Mouse (Mus musculus) myocyte (in vitro differentiated cells): ENCODE measurements around the gene Prkab1.

Source experiments
- CEBPB ChIP-seq: IDR thresholded peaks from 2 replicates; pipeline ENCODE4 v1.6.1; 2011; ENCODE audit warnings: mild to moderate bottlenecking, moderate library complexity; ENCODE audit not compliant: poor library complexity, insufficient read depth, severe bottlenecking
- MYOD1 ChIP-seq, 3 experiments: IDR thresholded peaks; one replicate each; pipeline ENCODE4 v1.6.1; 2011; ENCODE audit warnings: control low read depth in 2 of 3, low read depth in 2 of 3, mild to moderate bottlenecking in 2 of 3, moderate library complexity in 1 of 3; ENCODE audit not compliant: insufficient read length in 2 of 3, control insufficient read depth in 1 of 3
- POLR2A ChIP-seq: IDR thresholded peaks from one replicate; pipeline ENCODE4 v1.6.1; 2011; ENCODE audit warnings: low read depth, mild to moderate bottlenecking, control low read depth, moderate library complexity; ENCODE audit not compliant: insufficient read length
- POLR2AphosphoS2 ChIP-seq: IDR thresholded peaks from one replicate; pipeline ENCODE4 v1.6.1; 2011; ENCODE audit warnings: low read depth, control low read depth; ENCODE audit not compliant: insufficient read length
- REST ChIP-seq: IDR thresholded peaks from one replicate; pipeline ENCODE4 v1.6.1; 2011; ENCODE audit warnings: mild to moderate bottlenecking, control low read depth, moderate library complexity; ENCODE audit not compliant: insufficient read depth, insufficient read length
- SRF ChIP-seq: IDR thresholded peaks from one replicate; pipeline ENCODE4 v1.6.1; 2011; ENCODE audit warnings: low read depth; ENCODE audit not compliant: control insufficient read depth, insufficient read length
- TCF12 ChIP-seq: IDR thresholded peaks from one replicate; pipeline ENCODE4 v1.6.1; 2011; ENCODE audit warnings: mild to moderate bottlenecking, control low read depth; ENCODE audit not compliant: poor library complexity, insufficient read depth, severe bottlenecking

DNA sequence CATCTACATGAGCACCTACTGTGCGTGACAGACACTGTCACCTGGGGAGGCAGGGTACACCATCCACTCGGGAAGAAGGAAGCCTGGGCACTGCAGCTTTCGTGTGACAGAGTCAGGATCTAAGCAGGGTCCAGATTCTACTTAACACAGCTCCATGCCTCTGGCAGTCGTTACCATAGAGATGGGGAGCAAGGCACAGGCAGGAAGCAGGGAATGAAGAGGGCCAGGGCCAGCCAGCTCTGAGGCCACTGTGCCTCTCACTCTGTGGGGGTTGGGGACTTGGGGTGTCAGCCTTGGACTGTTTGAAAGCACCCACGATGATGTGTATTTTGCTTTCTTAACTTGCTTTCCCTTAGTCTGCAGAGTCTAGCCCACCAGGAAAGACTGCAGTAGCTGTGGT lies 46.1 kb downstream of the Prkab1 start:
- TF ChIP-seq REST (no peak), POLR2A (no peak), CEBPB (no peak), TCF12 (no peak), POLR2AphosphoS2 (no peak), SRF (no peak), MYOD1 (IDR thresholded peaks at IDR 0.05; ENCODE audit: control insufficient read depth in 1 of 3, insufficient read length in 2 of 3, low read depth in 2 of 3) (no peak)
